Mouse (Mus musculus) heart, adult 2 months (tissue): ENCODE results near the gene Furin.

Source experiments
- CTCF ChIP-seq: fragments of 200-600 bp; IDR thresholded peaks from 2 replicates; pipeline ENCODE4 v1.8.1; 2022; ENCODE audit warnings: antibody characterized with exemption, mild to moderate bottlenecking, moderate library complexity
- EP300 ChIP-seq: fragments of 200-500 bp; IDR thresholded peaks from 2 replicates; pipeline ENCODE4 v1.6.1; 2011; ENCODE audit warnings: low read depth, low read length, control low read depth; ENCODE audit not compliant: insufficient read depth
- POLR2A ChIP-seq: fragments of 200-500 bp; IDR thresholded peaks from 2 replicates; pipeline ENCODE4 v1.6.1; 2011; ENCODE audit warnings: mild to moderate bottlenecking, low read depth, low read length, control low read depth; ENCODE audit not compliant: insufficient read depth

DNA sequence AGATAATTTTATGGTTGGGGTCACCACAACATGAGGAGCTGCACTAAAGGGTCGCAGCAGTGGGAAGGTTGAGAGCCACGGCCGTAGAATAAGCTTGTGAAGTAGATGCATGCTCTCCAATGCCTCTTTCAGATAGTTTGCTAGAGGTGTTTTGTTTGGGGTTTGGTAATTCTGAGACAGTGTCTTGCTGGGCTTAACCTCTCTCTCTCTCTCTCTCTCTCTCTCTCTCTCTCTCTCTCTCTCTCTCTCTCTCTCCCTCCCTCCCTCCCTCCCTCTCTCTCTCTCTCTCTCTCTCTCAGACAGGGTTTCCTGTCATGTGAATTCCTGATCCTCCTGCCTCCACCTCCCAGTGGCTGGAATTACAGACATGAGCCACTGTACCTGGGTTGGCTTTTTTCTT is 30.5 kb downstream of the Furin start:
- TF ChIP-seq POLR2A (no peak), CTCF (no peak), EP300 (no peak)
